Mouse (Mus musculus) urinary bladder, postnatal 25 days (tissue): Measurements from ENCODE around the gene Orc1.

Experiments
- DNase-seq: peaks from one replicate; pipeline ENCODE4 v3.0.0; 2022; ENCODE audit warnings: low spot score

The Orc1 gene

DNA sequence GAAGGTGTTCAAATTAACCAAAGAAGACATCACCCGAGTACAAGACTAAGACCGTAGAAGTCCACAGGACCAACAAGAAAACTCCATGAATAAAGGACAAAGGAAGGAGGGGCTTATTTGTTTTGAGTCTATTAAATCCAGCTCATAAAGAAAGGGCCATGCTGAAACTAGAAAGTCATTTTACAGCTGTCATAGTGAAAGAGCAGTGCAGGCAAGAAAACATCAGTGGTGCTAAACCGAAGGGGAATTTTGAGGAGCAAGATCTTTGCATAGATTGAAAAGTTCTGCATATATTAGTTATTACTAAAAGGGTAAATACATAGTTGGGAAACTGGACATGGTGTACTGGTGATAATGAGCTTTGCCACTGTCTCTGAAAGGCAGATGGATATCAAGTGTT, 58.5 kb downstream of the Orc1 start:
- DNase-seq: no peak

DNA sequence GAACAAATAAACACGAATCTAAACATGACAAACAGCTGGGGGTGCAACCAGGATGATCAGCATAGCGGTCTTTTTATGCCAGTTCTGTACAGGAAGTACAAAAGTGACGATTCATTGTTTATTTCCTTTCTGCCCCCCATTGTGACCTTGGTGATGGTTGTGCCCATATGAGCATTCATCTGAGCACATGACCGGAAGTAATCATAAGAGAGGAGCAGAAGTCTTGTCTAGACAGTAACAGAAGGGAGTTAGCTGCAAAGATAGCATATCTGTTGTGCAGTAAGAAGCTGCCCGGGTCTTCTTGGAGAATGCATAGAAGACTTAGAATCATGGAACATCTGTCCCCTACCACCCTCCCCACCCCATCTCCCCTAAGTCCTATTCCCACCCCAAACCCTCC, 59.5 kb downstream of the Orc1 start:
- no peak for DNase-seq

DNA sequence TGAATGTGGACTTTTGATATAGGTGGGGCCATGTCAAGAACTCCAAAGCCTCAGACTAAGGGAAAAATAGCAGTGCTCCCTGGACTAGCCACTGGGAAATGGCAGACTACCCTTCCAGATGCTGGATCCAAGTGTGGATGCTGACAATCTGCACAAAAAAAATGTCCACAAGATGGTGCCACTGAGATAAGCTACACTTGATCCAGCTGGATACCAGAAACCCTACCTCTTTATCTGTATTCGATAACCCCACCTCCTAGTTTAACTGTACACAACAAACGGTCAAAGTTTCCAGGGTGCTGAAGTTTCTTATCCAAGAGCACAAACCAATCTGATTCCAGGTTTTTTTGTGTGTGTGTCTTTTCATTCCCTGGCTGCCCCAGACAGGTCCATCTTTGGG, 85.2 kb downstream of the Orc1 start:
- DNase-seq: no peak
